ENCODE assay signal across 24 mouse cellular contexts in genomic region chr10:70429341-70429740, GRCm38 (mm10). TPM values are rescaled to one million over a fixed set of nuclear protein-coding genes. Genes with fewer than 3 reads are reported as not detected.
"Had no signal": no experiment of that assay in that cellular context is flagged by ENCODE, and none has a peak within 500 bp of the region (broad histone marks: within the 10 kb centered on the region; RNA-seq: fewer than 3 reads in every experiment).

No protein-coding gene starts in this region.

- ATAC-seq: hindbrain, postnatal 0 days; intestine, embryonic 16.5 days; liver, embryonic 12.5 days had no signal

- H3K4me1 ChIP-seq: heart, embryonic 10.5 days; heart, embryonic 12.5 days; hindbrain, embryonic 13.5 days; hindbrain, embryonic 15.5 days; kidney, embryonic 15.5 days; limb, embryonic 13.5 days; limb, embryonic 15.5 days; liver, embryonic 12.5 days had no signal

- H3K9ac ChIP-seq: heart, embryonic 12.5 days; hindbrain, embryonic 13.5 days; hindbrain, embryonic 15.5 days; kidney, embryonic 15.5 days; limb, embryonic 13.5 days; limb, embryonic 15.5 days; liver, embryonic 12.5 days had no signal

- H3K4me3 ChIP-seq: heart, embryonic 10.5 days; heart, embryonic 12.5 days; hindbrain, embryonic 13.5 days; hindbrain, embryonic 15.5 days; kidney, embryonic 15.5 days; limb, embryonic 13.5 days; limb, embryonic 15.5 days; liver, embryonic 12.5 days had no signal

- DNase-seq: gastrocnemius, postnatal 14 days; gastrocnemius, postnatal 36 days; heart, adult 18-20 months; heart, postnatal 14 days; heart, postnatal 36 days; kidney, adult 11 months; kidney, adult 2 months; kidney, adult 9 months; kidney, postnatal 14 days; kidney, postnatal 36 days; layer of hippocampus, postnatal 36 days; left cerebral cortex, postnatal 4 days had no signal

- H3K27ac ChIP-seq: heart, embryonic 10.5 days; hindbrain, embryonic 13.5 days; hindbrain, embryonic 15.5 days; hindbrain, postnatal 0 days; kidney, embryonic 15.5 days; kidney, postnatal 0 days; limb, embryonic 13.5 days; limb, embryonic 15.5 days; liver, embryonic 12.5 days had no signal

- H3K36me3 ChIP-seq: heart, embryonic 10.5 days; heart, embryonic 12.5 days; hindbrain, embryonic 13.5 days; hindbrain, embryonic 15.5 days; kidney, embryonic 15.5 days; limb, embryonic 13.5 days; limb, embryonic 15.5 days; liver, embryonic 12.5 days had no signal

- H3K9me3 ChIP-seq: heart, embryonic 10.5 days; hindbrain, embryonic 13.5 days; hindbrain, embryonic 15.5 days; kidney, embryonic 15.5 days; limb, embryonic 13.5 days; limb, embryonic 15.5 days had no signal

RNA-seq across cellular contexts. Expression of gene Fam13c, which starts 10.9 kb away (rescaled TPM):
- total RNA-seq: hematopoietic stem cell, adult 5-6 weeks had no signal
